Mouse (Mus musculus): ENCODE data around the gene Zfp119b.
"Not testable (repeated sequence)": the region's sequence is repeated elsewhere in the genome, so short reads cannot be mapped to it uniquely, and the experiment has no call there.

Gene Zfp119b

DNA sequence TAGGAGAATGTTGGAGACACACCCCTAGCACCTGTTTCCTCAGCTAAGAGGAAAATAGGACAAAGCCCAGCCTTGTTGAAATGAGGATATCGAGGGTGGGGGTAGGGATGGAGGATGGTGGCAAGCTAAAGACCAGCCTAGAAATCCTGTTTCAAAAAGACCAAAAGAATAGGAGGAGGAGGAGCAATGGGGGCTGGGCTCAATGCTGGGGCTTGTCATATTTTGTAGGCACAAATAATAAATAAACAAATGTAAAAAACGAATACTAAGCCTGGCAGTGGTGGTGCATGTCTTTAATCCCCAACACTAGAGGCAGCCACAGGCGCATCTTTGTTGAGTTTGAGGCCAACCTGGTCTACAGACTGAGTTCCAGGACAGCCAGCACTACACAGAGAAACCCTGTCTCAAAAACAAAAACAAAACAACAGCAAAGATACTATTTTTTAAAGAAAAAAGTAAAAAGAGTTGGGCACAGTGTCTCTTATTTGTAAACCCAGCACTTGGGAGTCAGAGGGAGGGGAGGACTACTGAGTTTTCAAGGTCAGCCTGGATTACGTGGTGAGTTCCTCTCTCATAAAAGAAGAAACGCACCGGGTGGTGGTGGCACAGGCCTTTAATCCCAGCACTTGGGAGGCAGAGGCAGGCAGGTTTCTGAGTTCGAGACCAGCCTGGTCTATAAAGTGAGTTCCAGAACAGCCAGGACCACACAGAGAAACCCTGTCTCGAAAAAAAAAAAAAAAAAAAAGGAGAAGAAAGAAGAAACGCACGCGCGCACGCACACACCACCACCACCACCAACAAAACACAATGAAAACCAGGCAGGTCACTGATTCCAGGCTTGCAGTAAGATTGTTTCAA, 8.7 kb upstream of the Zfp119b start:
- DNase-seq (ENCODE audit: low read depth, low spot score): no peak

DNA sequence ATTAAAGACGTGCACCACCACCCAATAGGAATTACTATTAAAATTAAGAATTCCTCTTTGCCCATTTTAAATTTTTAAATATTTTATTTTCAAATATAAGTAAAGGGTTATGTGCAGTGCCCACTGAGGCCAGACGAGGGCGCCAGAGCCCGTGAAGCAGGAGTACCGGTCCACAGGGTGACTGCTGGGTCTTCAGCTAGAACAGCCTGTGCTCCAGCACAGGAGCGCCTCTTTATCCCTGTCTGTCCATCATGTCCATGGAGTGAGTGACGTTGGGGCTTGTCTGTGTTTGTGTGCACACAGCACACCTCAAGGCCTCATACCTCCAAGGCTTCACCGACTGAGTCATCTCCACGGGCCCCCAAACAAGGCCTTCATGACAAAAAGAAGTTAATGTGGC, 7.9 kb upstream of the Zfp119b start:
- peak; percentile 87 for DNase-seq (ENCODE audit: low read depth, low spot score)

GRCm38 (mm10) chr17:55956591-55956990, 7.3 kb upstream of the Zfp119b start:
- DNase-seq (ENCODE audit: low read depth, low spot score): no peak

DNA sequence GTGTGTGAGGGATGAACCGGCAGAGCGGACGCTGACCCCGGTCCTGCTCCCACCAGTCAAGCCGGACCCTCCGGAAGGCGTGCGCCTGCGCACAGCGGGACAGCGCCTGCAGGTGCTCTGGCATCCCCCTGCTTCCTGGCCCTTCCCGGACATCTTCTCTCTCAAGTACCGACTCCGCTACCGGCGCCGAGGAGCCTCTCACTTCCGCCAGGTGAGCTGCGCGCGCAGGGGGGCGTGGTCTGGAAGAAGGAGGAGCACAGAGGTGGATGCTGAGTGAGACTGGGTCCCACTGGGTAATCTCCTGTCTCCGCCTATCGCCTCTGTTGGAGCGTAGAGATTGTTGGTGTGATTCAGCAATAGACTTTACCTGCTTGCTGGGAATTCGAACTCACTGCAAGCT, 6.8 kb upstream of the Zfp119b start:
- peak; percentile 87 for DNase-seq (ENCODE audit: low read depth, low spot score)

DNA sequence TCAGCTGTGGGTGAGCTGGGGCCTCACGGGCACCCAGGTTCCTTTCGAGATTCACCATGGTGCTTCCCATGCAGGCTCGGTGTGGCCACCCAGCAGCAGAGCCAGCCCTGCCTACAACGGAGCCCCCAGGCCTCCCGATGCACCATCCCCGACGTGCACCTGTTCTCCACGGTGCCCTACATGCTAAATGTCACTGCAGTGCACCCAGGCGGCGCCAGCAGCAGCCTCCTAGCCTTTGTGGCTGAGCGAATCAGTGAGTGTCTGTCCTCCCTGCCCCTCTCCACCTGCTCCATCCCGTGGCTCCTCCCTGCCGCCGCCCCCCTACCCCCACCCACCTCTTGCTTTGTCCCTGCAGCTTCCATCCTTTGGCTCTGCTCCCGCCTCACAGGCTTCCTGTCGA, 4.9 kb upstream of the Zfp119b start:
- no peak for DNase-seq (ENCODE audit: low read depth, low spot score)

- DNase-seq (ENCODE audit: low read depth, low spot score): no peak
These were observed 4.5 kb upstream of the Zfp119b start for GRCm38 (mm10) chr17:55953751-55954150.

DNA sequence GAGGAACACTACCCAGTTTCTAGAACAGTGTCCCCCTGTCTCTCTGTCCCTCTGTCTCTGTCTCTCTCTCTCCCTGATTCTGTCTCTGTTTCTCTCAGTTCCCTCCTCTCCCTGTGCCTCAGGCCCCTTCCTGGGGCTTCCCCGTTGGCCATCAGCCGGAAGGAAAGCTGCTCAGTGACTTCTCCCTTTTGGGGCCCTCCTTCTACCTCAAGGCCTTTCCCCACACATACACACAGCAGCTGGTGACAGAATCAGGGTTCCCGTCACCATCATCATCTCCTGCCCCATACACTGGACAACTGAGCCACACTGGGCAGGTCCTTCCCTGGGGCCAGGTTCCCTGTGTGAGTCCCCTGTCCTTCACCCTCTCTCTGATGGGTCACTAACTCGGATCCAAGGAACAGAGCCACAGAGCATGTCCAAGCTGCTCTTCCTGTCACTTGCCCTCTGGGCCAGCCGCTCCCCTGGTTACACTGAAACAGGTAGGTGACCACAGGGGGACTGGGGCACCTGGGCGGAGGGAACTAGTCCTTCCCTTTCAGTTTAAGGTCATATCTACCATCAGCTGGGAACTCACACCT, 3.2 kb upstream of the Zfp119b start, which contains the start of gene Ebi3:
Gene Ebi3 (plus strand): TSS at position 194 of the 581 bp plus-strand sequence.
- DNase-seq (ENCODE audit: low read depth, low spot score): no peak

DNA sequence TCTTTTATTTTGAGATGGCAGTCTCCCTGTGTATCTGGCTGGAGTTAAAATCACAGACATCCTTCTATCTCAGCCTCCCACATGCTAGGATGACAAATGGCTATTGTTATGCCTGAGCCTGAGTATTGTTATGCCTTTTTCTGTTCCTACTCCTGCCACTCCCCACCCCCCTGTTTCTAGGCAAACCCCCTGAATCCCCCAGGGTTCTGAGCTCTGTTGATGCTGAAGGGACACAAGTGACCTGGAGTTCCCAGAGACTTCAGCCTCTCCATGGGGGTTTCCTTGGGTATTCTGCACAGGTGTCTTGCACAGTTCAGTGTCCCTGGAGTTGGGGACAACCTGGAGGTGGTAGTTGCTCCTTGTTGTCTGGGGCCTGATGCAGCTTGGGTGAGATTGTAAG, 2.7 kb upstream of the Zfp119b start:
- no peak for DNase-seq (ENCODE audit: low read depth, low spot score)

DNA sequence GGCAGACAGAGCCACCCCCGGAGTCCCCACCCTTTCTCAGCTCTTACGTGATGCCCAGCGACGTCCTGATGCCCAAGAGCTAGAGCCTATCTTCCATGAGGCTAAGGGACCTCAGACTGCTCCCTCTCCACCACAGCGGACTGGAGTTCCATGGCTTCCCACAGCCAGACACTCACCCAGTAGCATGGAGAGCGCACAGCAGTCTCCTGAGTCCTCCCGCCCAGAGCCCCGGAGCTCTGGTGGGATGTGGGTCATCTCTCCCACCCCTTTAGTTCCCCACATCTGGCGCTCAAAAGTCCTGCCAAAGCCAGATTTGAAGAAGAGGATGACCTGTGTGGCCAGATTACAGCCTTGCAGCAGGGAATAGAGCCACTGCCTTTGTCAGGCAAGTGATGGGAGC, 1.3 kb upstream of the Zfp119b start:
- no peak for DNase-seq (ENCODE audit: low read depth, low spot score)

DNA sequence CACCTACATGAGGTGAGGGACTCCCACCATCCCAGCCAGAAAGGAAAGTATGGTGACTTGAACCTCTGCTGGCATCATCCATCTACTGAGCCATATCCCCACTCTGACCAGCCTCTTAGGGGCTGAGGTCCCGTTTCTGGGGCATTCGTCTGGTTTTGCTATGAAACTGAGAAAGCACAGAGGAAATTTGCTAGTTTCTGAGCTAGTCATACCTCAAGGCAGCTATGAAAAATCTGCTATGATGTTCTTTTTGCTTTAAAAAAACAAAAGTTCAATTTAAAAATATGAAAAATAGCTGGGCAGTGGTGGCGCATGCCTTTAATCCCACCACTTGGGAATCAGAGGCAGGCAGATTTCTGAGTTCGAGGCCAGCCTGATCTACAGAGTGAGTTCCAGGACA, 653 bp downstream of the Zfp119b start:
- no peak for DNase-seq (ENCODE audit: low read depth, low spot score)

- DNase-seq (ENCODE audit: low read depth, low spot score): no peak
These were observed 3.6 kb downstream of the Zfp119b start for GRCm38 (mm10) chr17:55945696-55946095.

DNA sequence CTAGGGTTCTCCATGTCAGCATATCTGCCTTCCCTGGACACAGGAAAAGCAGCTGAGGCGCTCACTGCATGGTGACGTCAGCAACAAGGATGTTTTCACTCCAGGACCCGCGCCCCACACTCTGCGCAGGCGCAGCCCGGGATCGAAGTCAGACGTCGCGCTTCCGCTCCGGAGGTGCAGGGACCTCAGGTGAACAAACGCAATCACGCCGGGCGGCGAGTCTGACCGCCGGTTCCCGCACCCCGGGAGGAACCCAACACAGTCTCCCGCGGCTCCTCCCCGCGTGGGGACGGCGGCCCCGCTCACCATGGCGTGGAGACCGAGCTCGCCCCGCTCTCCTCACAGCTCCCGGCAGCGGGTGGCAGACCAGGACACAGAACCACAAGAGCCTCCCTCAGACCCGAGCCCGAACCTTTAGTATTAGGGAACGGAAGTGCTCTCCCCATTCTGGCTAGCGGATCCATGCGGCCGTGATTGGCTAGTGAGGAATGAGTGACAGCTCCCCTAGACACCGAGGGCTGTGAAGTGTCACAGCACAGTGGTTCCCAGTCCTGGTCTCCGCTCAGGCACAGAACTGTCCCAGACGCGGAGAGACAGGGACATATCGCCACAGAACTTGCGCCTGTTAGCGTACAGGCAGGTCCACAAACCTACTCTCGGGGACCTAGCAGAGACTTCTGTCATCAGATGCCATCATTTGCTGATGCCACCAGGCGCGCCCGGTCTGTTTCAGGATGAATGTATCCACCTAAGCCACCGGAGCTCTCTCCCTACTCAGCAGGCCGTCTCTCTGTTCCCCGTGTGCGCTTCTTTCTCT, 4.2 kb downstream of the Zfp119b start:
- peak; percentile 97 for DNase-seq (ENCODE audit: low read depth, low spot score)

GRCm38 (mm10) chr17:55944387-55944865, 4.9 kb downstream of the Zfp119b start:
- DNase-seq (ENCODE audit: low read depth, low spot score): not testable (repeated sequence)

GRCm38 (mm10) chr17:55933191-55933590, 16.1 kb downstream of the Zfp119b start:
- no peak for DNase-seq (ENCODE audit: low read depth, low spot score)

- no peak for DNase-seq (ENCODE audit: low read depth, low spot score)
These were observed 16.7 kb downstream of the Zfp119b start for GRCm38 (mm10) chr17:55932635-55933034.

- peak; percentile 93 for DNase-seq (ENCODE audit: low read depth, low spot score)
These were observed 17.5 kb downstream of the Zfp119b start for GRCm38 (mm10) chr17:55931553-55932502.

GRCm38 (mm10) chr17:55906669-55907068, 42.6 kb downstream of the Zfp119b start:
- DNase-seq (ENCODE audit: low read depth, low spot score): no peak

GRCm38 (mm10) chr17:55904131-55904530, 45.2 kb downstream of the Zfp119b start:
- no peak for DNase-seq (ENCODE audit: low read depth, low spot score)

DNA sequence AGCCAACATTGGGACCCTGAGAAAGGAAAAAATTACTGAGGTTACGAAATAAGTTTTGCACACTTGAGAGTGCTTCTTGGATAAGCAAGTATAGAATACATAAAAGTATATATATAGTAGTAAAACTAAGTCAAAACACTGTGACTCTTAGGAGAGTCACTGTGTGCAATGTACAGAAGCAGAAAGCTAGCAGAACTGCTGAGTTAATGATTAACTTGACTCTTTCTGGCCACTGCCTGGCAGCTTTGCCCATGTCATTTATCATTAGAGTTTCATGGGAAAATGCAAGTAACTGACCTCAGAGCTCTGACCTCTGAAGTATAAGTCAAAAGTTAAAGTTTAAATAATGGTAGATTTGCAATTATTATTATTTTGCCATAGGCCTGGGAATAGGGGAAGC, 45.6 kb downstream of the Zfp119b start:
- no peak for DNase-seq (ENCODE audit: low read depth, low spot score)

DNA sequence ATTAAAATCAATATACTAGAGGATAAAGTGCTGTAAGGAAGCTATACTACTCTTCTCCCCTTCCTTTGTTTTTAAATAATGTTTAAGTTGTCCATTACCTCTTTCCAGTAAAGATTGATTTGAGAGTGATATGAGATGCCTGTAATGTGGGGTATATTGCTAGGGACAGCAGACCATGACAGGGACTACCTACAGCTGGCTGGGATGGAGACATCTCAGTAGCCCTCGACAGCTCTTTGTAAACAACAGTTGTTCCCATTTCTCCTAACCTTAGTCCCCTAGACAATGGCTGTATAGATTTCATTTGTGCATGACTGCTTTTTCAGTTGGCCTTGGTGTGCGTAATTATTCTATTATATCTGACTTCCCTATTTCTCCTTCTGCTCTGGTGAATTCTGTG, 46.2 kb downstream of the Zfp119b start:
- DNase-seq (ENCODE audit: low read depth, low spot score): no peak

DNA sequence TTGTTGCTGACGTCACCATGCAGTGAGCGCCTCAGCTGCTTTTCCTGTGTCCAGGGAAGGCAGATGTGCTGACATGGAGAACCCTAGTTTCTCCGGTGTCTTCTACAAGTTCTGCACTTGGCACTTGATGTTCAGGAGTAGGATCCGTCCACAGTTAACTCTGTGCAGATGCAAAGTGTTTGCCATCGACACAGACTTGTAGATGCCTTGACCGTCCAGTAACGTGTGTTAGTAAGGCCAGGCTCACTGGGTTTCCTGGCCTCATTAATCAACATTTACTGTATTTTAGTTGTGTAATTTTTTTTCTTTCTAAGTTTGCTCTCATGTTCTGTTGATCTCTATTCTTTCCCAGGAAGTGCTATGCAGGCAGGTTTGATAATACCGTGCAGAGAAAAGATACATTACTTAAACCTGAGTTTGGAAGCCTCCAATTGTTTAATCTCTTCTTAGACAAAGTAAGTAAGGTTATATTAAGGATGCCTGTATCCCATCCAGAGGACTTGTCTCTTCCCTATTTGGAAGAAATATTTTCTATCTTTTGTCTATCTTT, 56.8 kb downstream of the Zfp119b start:
- peak; percentile 12 for DNase-seq (ENCODE audit: low read depth, low spot score)
